Mouse (Mus musculus) megakaryocyte, adult 5-6 weeks (primary cell): ENCODE data around the gene Abhd17a. TPM values are rescaled to one million over a fixed set of nuclear protein-coding genes. Genes with fewer than 3 reads are reported as not detected.

Experiments used
- ATAC-seq: 2 replicates; pipeline ENCODE4 v1.8.0; 2016; ENCODE audit warnings: mild to moderate bottlenecking, inconsistent platforms; ENCODE audit not compliant: poor library complexity, severe bottlenecking
- total RNA-seq, 2 experiments: library from RNA; stranded (forward) in 1 of 2; stranded (reverse) in 1 of 2; fragments of 153-499, 151-499 nt in 1 of 2; fragments of 221-1000, 200-1000 nt in 1 of 2; gene quantifications; 2 replicates each; pipeline versions ENCODE4 v1.2.3 to v1.2.4; 2015 to 2017

The Abhd17a gene
- total RNA-seq (2015) (64.8 and 82.1 TPM in 2 replicates), total RNA-seq (2017) (21.7 and 31.6 TPM in 2 replicates)

GRCm38 (mm10) chr10:80589879-80590854, at the start of gene Abhd17a:
TSS of gene Abhd17a (minus strand) at chr10:80590341.
- peak; percentile 96 for ATAC-seq

- ATAC-seq: no peak
Measured at GRCm38 (mm10) chr10:80635345-80635744, 45.2 kb upstream of the Abhd17a start.

GRCm38 (mm10) chr10:80628925-80629324, 38.8 kb upstream of the Abhd17a start:
- peak; percentile 50 for ATAC-seq

- no peak for ATAC-seq
Measured at GRCm38 (mm10) chr10:80627685-80628084, 37.5 kb upstream of the Abhd17a start.

- ATAC-seq: no peak
Measured at GRCm38 (mm10) chr10:80625764-80626163, 35.6 kb upstream of the Abhd17a start.

GRCm38 (mm10) chr10:80623457-80624191, 33.5 kb upstream of the Abhd17a start:
- ATAC-seq: 0 out of 2 replicates have a peak, but pooled peaks have one; percentile 16

- no peak for ATAC-seq
Measured at GRCm38 (mm10) chr10:80622661-80623456, 32.7 kb upstream of the Abhd17a start, which contains the start of gene Csnk1g2. TSS of gene Csnk1g2 (plus strand) at chr10:80622838.

- peak; percentile 84 for ATAC-seq
Measured at GRCm38 (mm10) chr10:80621940-80622660, 32.0 kb upstream of the Abhd17a start.

DNA sequence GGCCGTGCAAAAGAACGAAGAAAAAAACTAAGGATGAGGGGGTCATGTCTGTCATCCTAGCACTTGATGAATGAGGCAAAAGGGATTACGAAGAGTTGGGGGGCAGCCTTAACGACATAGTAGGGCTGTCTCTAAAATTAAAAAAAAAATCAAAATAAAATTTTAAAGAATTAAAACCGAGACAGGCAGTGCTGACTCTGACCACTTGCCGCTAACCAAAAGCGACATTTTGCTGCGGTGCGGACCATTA, 31.5 kb upstream of the Abhd17a start:
- no peak for ATAC-seq

DNA sequence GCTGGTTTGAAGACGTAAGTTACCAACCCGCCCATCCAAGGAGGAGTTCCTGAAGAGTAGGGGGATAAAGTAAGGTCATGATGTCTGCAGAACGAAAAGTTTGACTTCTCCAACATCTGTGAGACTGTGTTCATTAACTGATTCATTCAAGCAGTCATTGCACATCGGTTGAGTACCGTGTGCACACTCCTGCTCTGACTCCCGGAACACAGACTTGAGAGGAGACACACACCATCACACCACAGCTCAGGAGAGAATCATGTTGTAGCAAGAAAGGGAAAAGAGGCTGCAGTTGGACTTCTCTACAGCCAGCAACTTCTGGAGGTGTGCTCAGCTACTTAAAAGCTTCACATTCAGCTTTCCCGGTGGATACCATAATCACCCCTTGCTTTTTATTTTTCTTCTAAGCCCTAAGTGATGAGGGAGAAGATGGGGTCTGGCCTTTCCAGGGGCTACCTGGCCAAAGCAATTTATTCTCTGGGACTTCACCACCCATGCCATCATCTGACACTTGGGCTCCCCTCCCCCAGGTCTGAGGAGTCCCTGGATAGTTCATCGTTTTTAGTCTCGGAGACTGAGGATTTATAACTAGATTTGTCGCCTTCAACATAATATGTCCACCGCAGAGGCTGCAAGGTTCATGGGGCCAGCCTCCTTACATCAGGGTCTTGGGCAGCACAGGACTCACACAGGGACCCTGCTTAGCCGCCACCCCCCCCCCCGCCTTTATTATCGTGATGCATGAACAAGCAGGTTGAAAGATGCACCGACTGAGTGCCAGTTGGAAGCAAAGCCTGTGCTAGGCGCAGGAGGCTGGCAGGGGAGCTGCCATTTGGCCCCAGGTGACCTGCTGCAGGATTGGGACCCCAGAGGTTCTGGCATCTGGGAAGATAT, 30.9 kb upstream of the Abhd17a start:
- ATAC-seq: no peak

GRCm38 (mm10) chr10:80620365-80620764, 30.2 kb upstream of the Abhd17a start:
- no peak for ATAC-seq

DNA sequence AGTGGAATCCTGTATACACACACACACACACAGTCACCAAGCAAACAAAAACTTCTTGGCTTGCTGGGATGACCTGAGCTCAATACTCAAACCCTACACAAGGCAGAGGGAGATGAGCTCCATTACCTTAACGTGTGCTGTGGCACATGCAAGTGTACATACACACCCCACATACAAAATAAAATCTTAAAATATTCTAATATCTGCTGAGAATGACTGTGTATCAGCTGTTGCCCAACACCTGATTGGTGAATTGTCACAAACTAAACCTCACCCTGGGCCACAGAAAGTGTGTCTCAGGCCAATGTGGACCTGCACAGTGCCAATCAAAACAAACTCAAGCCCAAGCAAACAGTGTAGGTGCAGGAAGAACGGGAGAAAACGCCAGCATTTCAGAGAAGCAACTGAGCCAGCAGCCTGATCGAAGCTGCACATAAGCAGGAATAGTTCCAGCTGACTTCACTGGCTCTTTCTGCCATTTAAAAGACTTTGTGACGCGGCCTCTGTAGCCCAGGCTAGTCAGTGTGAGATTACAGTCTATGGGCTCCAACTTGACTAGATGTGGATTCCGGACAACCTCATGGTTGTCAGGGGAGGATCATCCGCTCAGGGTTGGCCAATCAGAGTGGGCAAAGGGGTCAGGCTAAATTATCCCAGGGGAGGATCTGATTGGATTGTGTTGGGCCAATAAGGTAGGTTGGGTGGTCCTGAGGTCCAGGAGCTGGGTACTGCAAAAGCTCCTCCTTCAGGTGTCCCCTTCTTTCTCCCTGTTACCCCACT, 29.5 kb upstream of the Abhd17a start:
- no peak for ATAC-seq

DNA sequence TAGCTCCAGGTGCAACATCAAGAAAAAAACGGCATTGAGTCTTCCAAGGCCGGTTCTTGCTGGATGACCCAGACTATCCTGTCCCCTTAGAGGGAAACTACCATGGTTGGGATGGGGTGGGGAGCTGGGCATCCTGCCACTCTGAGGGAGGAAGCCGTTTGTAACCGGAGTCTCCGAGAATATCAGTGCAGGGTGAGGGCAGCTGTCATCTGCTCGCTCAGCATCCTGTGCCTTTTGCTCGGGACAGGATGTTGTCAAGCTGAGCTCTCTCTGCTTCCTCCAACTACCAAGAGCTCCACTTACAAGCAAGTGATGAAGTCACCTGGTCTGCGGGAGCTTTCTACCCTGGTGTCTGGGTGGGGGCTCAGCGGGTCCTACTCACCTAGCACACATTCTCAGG, 28.0 kb upstream of the Abhd17a start:
- ATAC-seq: no peak

- no peak for ATAC-seq
Measured at GRCm38 (mm10) chr10:80614351-80614750, 24.2 kb upstream of the Abhd17a start.

- no peak for ATAC-seq
Measured at GRCm38 (mm10) chr10:80613821-80614220, 23.7 kb upstream of the Abhd17a start.

GRCm38 (mm10) chr10:80611905-80612304, 21.8 kb upstream of the Abhd17a start:
- ATAC-seq: no peak

- peak; percentile 84 for ATAC-seq
Measured at GRCm38 (mm10) chr10:80611024-80611423, 20.9 kb upstream of the Abhd17a start.

GRCm38 (mm10) chr10:80610116-80610785, 20.1 kb upstream of the Abhd17a start:
- no peak for ATAC-seq
